In the genomic region with DNA sequence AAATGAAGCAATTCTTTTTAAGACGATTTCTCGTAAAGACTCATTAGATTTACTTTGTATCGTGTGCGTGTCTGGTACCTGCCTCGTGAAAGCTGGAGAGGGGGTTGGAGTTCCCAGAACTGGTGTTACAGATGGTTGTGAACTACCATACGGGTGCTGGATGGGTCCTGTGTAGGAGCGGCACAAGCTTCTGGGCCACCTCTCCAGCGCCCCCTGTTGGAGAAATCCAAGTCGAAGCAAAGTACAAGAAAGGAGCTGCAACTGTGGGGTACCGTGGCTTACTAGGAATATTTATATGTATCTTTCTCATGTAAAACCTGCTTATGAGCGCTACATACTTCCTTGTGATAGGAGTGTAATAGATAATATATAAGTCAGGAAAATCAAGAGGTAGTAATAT, we compare ENCODE assay signal across 8 mouse cellular contexts.
DNase-seq lines count a peak whose midpoint lies in the region; ATAC-seq lines count a peak whose summit lies in the region.

No protein-coding gene starts in this region.

- peak; percentile 23 to 32 for DNase-seq in adrenal gland, adult 18-20 months (ENCODE audit: low spot score in 2 of 2)
- DNase-seq in adrenal gland, adult 8-10 months, result no peak
- DNase-seq in liver, result peak; percentile 12
- peak; percentile 4 for DNase-seq in cerebellum, adult 9-11 months
- peak; percentile 38 for DNase-seq in naive thymus-derived CD4-positive, alpha-beta T cell, adult 2 months (ENCODE audit: low read depth)
- DNase-seq in urinary bladder, postnatal 10 days (ENCODE audit: low spot score), result no peak

- H3K4me3 ChIP-seq in liver, embryonic 12.5 days, result no peak overlapping the region

- no peaks in the 10 kb centered on the region for H3K4me1 ChIP-seq in liver, embryonic 12.5 days

- ATAC-seq in liver, embryonic 12.5 days, result no peak
- ATAC-seq in monocyte, adult 5-6 weeks (replicated peaks; ENCODE audit: insufficient number of reproducible peaks, low FRiP score, low TSS enrichment, poor library complexity, severe bottlenecking), result no peak

- H3K4me2 ChIP-seq in liver, embryonic 12.5 days, result no peak overlapping the region

- H3K9ac ChIP-seq in liver, embryonic 12.5 days, result no peak overlapping the region

- 66% methylated on average over 11 of the region's 11 CpGs for WGBS in liver, embryonic 12.5 days (ENCODE audit: insufficient replicate concordance)

- no peaks in the 10 kb centered on the region for H3K27me3 ChIP-seq in liver, embryonic 12.5 days (replicated peaks)

- H3K9me3 ChIP-seq in liver, embryonic 12.5 days (replicated peaks), result no peaks in the 10 kb centered on the region

- no peak overlapping the region for H3K27ac ChIP-seq in liver, embryonic 12.5 days

- no peaks in the 10 kb centered on the region for H3K36me3 ChIP-seq in liver, embryonic 12.5 days

Comparison
In these comparisons a context has a peak if more than half of its experiments do, and no peak if none do; other contexts are left out.
1. DNase-seq: peak in adrenal gland, adult 18-20 months (2 of 2), liver (single experiment), cerebellum, adult 9-11 months (single experiment) and naive thymus-derived CD4-positive, alpha-beta T cell, adult 2 months (single experiment); none in adrenal gland, adult 8-10 months (single experiment) and urinary bladder, postnatal 10 days (single experiment).